Mouse (Mus musculus) kidney, adult 2 months (tissue): ENCODE data around the gene P2rx3.

Source experiments
- CTCF ChIP-seq: fragments of 200-500 bp; conservative IDR thresholded peaks from 2 replicates; pipeline ENCODE4 v1.5.1; 2011; ENCODE audit warnings: low read depth, mild to moderate bottlenecking, control low read depth, low read length, moderate library complexity, mixed read lengths; ENCODE audit not compliant: insufficient read depth, insufficient read length
- POLR2A ChIP-seq: fragments of 200-500 bp; IDR thresholded peaks from one replicate; pipeline ENCODE4 v1.6.1; 2011; ENCODE audit warnings: low read depth, low read length, control low read depth

- no peak for TF ChIP-seq CTCF
- TF ChIP-seq POLR2A = no peak
Measured at GRCm38 (mm10) chr2:84951027-84951426, 86.2 kb downstream of the P2rx3 start.
